Mouse (Mus musculus) midbrain, embryonic 16.5 days (tissue): ENCODE data around the gene Coq7. TPM values are rescaled to one million over a fixed set of nuclear protein-coding genes. Genes with fewer than 3 reads are reported as not detected.

ENCODE experiments used
- ATAC-seq: fragments of 200-750 bp; cut with Nextera tagmentation; 2 replicates; pipeline ENCODE4 v1.8.0; 2017; ENCODE audit warnings: moderate TSS enrichment
- H3K27ac ChIP-seq: fragments of 300-500 bp; sonication (generic); 2 replicates; pipeline ENCODE4 v1.5.1; 2014; ENCODE audit warnings: mild to moderate bottlenecking, low read length, mixed read lengths
- H3K27me3 ChIP-seq: fragments of 300-500 bp; sonication (generic); 2 replicates; pipeline ENCODE4 v1.6.1; 2014; ENCODE audit warnings: low read depth, low read length, mixed read lengths; ENCODE audit not compliant: control insufficient read depth, insufficient read depth
- H3K36me3 ChIP-seq: fragments of 300-500 bp; sonication (generic); 2 replicates; pipeline ENCODE4 v1.6.1; 2014; ENCODE audit warnings: mild to moderate bottlenecking, low read length, moderate library complexity, mixed read lengths; ENCODE audit not compliant: control insufficient read depth, insufficient read depth
- H3K4me1 ChIP-seq: fragments of 300-500 bp; sonication (generic); 2 replicates; pipeline ENCODE4 v1.6.1; 2014; ENCODE audit warnings: mild to moderate bottlenecking, low read length, mixed read lengths; ENCODE audit not compliant: control insufficient read depth, insufficient read depth
- H3K4me2 ChIP-seq: fragments of 300-500 bp; sonication (generic); 2 replicates; pipeline ENCODE4 v1.6.1; 2014; ENCODE audit warnings: mild to moderate bottlenecking, low read length, mixed read lengths
- H3K4me3 ChIP-seq: fragments of 300-500 bp; sonication (generic); 2 replicates; pipeline ENCODE4 v1.5.1; 2014; ENCODE audit warnings: low read depth, mild to moderate bottlenecking, low read length, moderate library complexity, mixed read lengths
- H3K9ac ChIP-seq: fragments of 300-500 bp; sonication (generic); 2 replicates; pipeline ENCODE4 v1.6.1; 2014; ENCODE audit warnings: low read depth, low read length, mixed read lengths
- H3K9me3 ChIP-seq: fragments of 300-500 bp; sonication (generic); replicated peaks from 2 replicates; pipeline ENCODE4 v1.6.1; 2014; ENCODE audit warnings: mild to moderate bottlenecking, low read length, mixed read lengths; ENCODE audit not compliant: control insufficient read depth, poor library complexity, severe bottlenecking
- WGBS: fragments of 180-500 bp; shearing (Covaris S2); extraction: QIAGEN DNeasy Blood & Tissue Kit; methylation state at CpG from one replicate; pipeline ENCODE4 v1.1.7; 2014; 5-methylcytosine and 5-hydroxymethylcytosine counted together
- polyA plus RNA-seq: library from polyadenylated mRNA; unstranded; fragments of >200 nt; fragmentation: Nextera tagmentation; extraction: Ambion mirVana; gene quantifications from 2 replicates; pipeline ENCODE4 v1.2.1, GENCODE M21; 2015

The Coq7 gene
- polyA plus RNA-seq, 1 experiment from 2014 or later = 79.8 TPM

- Histone ChIP-seq H3K4me3 (no peak overlapping the region), H3K9me3 (no peaks in the 10 kb centered on the region), H3K4me2 (no peak overlapping the region), H3K27me3 (no peaks in the 10 kb centered on the region), H3K36me3 (no peaks in the 10 kb centered on the region), H3K4me1 (no peaks in the 10 kb centered on the region), H3K9ac (no peak overlapping the region), H3K27ac (no peak overlapping the region)
- ATAC-seq = no peak
- 63% methylated on average over 3 of the region's 3 CpGs for WGBS
These were observed 54.3 kb downstream of the Coq7 start for GRCm38 (mm10) chr7:118478835-118479312.

DNA sequence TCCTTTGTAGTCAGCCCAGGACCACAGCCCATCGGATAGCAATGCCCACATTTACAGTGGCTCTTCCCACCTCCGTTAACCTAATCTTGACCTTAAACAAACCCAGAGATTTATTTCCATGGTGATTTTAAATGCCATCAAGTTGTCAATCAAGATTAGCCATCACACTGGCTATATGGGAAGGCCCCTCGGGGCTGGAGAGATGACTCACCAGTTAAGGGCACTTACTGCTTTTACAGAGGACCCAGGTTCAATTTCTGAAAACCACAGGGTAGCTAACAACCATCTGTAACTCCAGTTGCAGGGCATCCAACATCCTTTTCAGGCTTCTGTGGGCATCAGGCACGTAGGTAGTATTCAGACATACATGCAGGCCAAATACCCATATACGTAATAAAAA lies 56.7 kb downstream of the Coq7 start:
- no peak overlapping the region for H3K4me3 ChIP-seq
- H3K4me1 ChIP-seq = no peaks in the 10 kb centered on the region
- no peaks in the 10 kb centered on the region for H3K9me3 ChIP-seq
- H3K27ac ChIP-seq = no peak overlapping the region
- no peaks in the 10 kb centered on the region for H3K36me3 ChIP-seq
- H3K27me3 ChIP-seq = no peaks in the 10 kb centered on the region
- H3K9ac ChIP-seq = no peak overlapping the region
- no peak for ATAC-seq
- H3K4me2 ChIP-seq = no peak overlapping the region
- WGBS = 55% methylated on average over 5 of the region's 5 CpGs

DNA sequence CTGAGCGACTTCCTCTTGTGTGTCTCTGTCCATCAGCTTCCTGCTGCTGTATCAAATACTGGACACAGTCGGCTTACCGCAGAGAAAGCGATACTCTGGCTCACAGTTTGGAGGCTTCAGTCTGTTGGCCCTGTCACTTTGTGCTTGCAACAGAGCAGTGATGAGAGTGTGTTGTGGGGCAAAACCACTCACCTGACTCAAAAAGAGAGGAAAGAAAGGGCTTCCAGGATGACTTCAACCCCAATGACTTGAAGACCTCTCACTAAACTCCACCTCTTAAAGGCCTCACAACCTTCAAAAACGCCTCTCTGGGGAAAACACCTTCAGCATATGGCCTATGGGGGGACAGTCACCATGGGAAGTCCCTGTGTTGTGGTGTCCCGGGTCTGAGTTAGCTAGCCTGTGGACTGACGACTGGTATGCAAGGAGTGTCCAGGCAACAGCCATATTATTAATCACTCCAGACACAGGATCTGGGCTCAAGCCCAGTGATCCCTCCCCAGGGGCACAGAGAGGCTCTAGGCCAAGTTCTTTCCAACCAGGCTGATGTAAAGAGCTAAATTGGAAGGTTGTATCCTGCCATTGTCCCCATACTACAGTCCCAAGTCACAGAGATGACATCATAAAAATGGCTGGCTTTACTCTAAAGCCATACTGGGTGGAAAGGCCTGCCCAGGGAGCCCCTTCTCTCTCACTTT lies 58.0 kb downstream of the Coq7 start:
- Histone ChIP-seq H3K4me1 (no peaks in the 10 kb centered on the region), H3K9me3 (no peaks in the 10 kb centered on the region), H3K36me3 (no peaks in the 10 kb centered on the region), H3K4me3 (no peak overlapping the region), H3K4me2 (no peak overlapping the region), H3K27me3 (no peaks in the 10 kb centered on the region), H3K9ac (no peak overlapping the region), H3K27ac (no peak overlapping the region)
- ATAC-seq = no peak
- WGBS = 93% methylated on average over 7 of the region's 7 CpGs

- H3K9ac ChIP-seq = no peak overlapping the region
- no peaks in the 10 kb centered on the region for H3K9me3 ChIP-seq
- H3K27me3 ChIP-seq = no peaks in the 10 kb centered on the region
- H3K4me1 ChIP-seq = no peaks in the 10 kb centered on the region
- 79% methylated on average over 1 of the region's 1 CpGs for WGBS
- H3K4me2 ChIP-seq = no peak overlapping the region
- H3K36me3 ChIP-seq = no peaks in the 10 kb centered on the region
- H3K27ac ChIP-seq = no peak overlapping the region
- H3K4me3 ChIP-seq = no peak overlapping the region
- no peak for ATAC-seq
These were observed 60.3 kb downstream of the Coq7 start for GRCm38 (mm10) chr7:118472886-118473285.

GRCm38 (mm10) chr7:118468060-118468459 lies 65.1 kb downstream of the Coq7 start:
- Histone ChIP-seq H3K27ac (no peak overlapping the region), H3K9ac (no peak overlapping the region), H3K4me1 (peaks cover 3% of the 10 kb centered on the region; the same call in 1 of the 2 replicates), H3K9me3 (no peaks in the 10 kb centered on the region), H3K4me3 (no peak overlapping the region), H3K36me3 (no peaks in the 10 kb centered on the region), H3K27me3 (no peaks in the 10 kb centered on the region), H3K4me2 (no peak overlapping the region)
- 94% methylated on average over 3 of the region's 3 CpGs for WGBS
- no peak for ATAC-seq

DNA sequence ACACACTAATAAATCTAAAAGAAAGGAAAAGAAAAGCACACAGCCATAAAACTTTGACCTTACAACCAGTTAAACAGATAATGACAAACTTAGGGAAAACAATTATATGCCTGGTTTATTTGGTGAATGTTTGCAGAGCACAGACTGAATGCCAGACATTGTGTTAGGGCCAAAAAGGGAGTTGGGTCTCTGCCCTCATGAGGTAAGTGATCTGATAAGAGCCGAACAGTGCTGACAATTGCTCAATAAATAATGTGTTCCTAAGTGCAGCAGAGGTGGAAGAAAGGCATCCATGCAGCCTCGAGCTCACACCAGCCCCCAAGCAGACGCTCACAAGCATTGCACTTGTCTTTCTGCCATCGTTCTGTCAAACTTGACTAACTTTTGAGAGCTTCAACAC lies 68.7 kb downstream of the Coq7 start:
- Histone ChIP-seq H3K27me3 (no peaks in the 10 kb centered on the region), H3K9ac (no peak overlapping the region), H3K9me3 (no peaks in the 10 kb centered on the region), H3K4me2 (no peak overlapping the region), H3K36me3 (no peaks in the 10 kb centered on the region), H3K4me3 (no peak overlapping the region), H3K4me1 (peaks cover 6% of the 10 kb centered on the region; the same call in 1 of the 2 replicates), H3K27ac (no peak overlapping the region)
- 70% methylated on average over 4 of the region's 4 CpGs for WGBS
- ATAC-seq = no peak

GRCm38 (mm10) chr7:118462818-118463762 lies 70.1 kb downstream of the Coq7 start:
- Histone ChIP-seq H3K4me3 (no peak overlapping the region), H3K36me3 (no peaks in the 10 kb centered on the region), H3K4me2 (no peak overlapping the region), H3K27me3 (no peaks in the 10 kb centered on the region), H3K9me3 (no peaks in the 10 kb centered on the region), H3K4me1 (peaks cover 6% of the 10 kb centered on the region; the same call in 1 of the 2 replicates), H3K27ac (no peak overlapping the region), H3K9ac (no peak overlapping the region)
- ATAC-seq = no peak
- 34% methylated on average over 11 of the region's 11 CpGs for WGBS

- 53% methylated on average over 16 of the region's 16 CpGs for WGBS
- H3K27ac ChIP-seq = no peak overlapping the region
- H3K36me3 ChIP-seq = no peaks in the 10 kb centered on the region
- no peak overlapping the region for H3K4me2 ChIP-seq
- H3K9me3 ChIP-seq = no peaks in the 10 kb centered on the region
- no peak for ATAC-seq
- no peak overlapping the region for H3K9ac ChIP-seq
- peaks cover 6% of the 10 kb centered on the region; the same call in 1 of the 2 replicates for H3K4me1 ChIP-seq
- H3K4me3 ChIP-seq = no peak overlapping the region
- H3K27me3 ChIP-seq = no peaks in the 10 kb centered on the region
These were observed 71.6 kb downstream of the Coq7 start for GRCm38 (mm10) chr7:118461400-118462136.
